Mouse (Mus musculus): Measurements from ENCODE around the gene Arhgef28. TPM values are rescaled to one million over a fixed set of nuclear protein-coding genes. Genes with fewer than 3 reads are reported as not detected.

The Arhgef28 gene
- total and polyA plus RNA-seq, 2 experiments from 2014 or later: 21.9 to 28.4 TPM

DNA sequence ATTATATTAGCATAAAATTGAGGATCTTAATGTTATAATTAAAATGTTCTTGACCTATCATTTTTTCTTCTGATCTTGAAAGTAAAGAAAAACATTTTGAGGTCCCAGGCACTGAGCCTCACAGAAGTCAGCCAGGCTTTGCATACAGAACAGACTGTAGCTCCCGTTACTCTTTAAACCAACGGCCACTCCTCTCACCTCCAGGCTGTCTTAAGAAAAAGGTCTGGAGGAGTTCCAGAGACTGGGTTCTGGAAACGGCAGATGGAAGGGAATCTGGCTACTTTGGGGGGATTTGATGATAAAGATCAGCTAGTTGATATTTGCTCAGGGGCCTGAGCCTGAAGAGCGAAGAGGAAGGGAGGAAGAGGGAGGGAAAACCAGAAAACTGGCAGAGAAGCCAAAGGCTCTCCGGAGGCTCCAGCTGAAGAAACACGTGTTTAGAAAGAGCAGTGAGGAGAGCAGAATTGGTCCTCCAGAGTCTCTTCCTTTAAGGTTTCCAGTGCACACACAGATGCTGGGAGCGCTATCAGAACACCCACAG is 251.2 kb downstream of the Arhgef28 start:
- DNase-seq (ENCODE audit: low spot score) (no peak), ATAC-seq (no peak)
- Histone ChIP-seq H3K27me3 (ENCODE audit: insufficient read depth, low read length) (no peaks in the 10 kb centered on the region), H3K4me2 (ENCODE audit: low read depth, low read length) (0 out of 2 replicates have a peak overlapping the region, but pooled peaks have one; percentile 8), H3K4me3 (ENCODE audit: low read length) (no peak overlapping the region), H3K9ac (replicated peaks; ENCODE audit: low read length) (no peak overlapping the region), H3K36me3 (ENCODE audit: insufficient read depth, low read length) (no peaks in the 10 kb centered on the region), H3K4me1 (ENCODE audit: insufficient read depth, low read length) (peaks cover 12% of the 10 kb centered on the region), H3K9me3 (ENCODE audit: low read length) (no peaks in the 10 kb centered on the region), H3K27ac (no peak overlapping the region)
- 29% methylated on average over 7 of the region's 7 CpGs for WGBS
- TF ChIP-seq CTCF (IDR thresholded peaks at IDR 0.05; ENCODE audit: low read depth): no peak

DNA sequence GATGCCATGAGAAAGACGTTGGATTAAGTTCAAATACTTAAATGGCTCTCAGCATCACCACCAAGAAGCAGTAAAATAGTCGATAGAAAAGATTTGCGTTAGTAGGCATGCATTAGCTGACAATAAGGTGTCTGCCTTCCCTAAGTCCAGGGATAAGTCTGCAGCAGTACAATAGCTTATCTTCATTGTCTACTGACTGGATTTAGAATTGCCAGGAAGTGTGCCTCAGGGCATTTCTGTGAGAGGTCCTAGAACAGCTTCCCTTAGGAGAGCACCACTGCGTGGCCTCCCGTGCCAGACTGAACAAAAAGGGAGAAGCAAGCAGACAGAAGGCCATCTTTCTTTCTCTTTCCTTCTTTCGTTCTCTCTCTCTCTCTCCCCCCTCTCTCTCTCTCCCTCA is 252.2 kb downstream of the Arhgef28 start:
- H3K36me3 ChIP-seq (ENCODE audit: insufficient read depth, low read length): no peaks in the 10 kb centered on the region
- no peak for TF ChIP-seq CTCF (IDR thresholded peaks at IDR 0.05; ENCODE audit: low read depth)
- H3K27me3 ChIP-seq (ENCODE audit: insufficient read depth, low read length): no peaks in the 10 kb centered on the region
- H3K4me1 ChIP-seq (ENCODE audit: insufficient read depth, low read length): 0 out of 2 replicates have a peak, but pooled peaks cover 8% of the 10 kb centered on the region
- ATAC-seq: no peak
- no peak overlapping the region for H3K27ac ChIP-seq
- DNase-seq (ENCODE audit: low spot score): no peak
- H3K4me3 ChIP-seq (ENCODE audit: low read length): no peak overlapping the region
- WGBS: 50% methylated on average over 6 of the region's 6 CpGs
- H3K4me2 ChIP-seq (ENCODE audit: low read depth, low read length): no peak overlapping the region
- H3K9ac ChIP-seq (replicated peaks; ENCODE audit: low read length): no peak overlapping the region
- no peaks in the 10 kb centered on the region for H3K9me3 ChIP-seq (ENCODE audit: low read length)

DNA sequence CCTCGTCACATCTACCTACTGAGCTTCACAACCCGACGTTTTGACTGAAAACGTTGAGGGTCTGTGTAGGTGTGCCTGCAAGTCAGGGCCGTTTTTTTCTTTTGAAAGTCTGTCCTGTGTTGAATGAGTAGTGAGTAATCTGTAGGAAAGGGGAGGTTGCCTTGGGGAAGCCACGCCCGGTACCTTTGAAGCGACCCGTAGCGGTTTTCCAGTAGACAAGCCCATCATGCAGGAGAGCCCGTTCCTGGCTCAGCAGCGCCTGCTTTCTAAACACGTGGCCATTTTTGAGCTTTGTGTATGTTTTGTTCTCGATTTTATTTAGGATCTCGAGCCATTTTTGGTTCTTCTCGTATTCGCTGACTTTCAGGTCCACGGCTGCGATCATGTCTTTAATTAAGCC is 252.7 kb downstream of the Arhgef28 start:
- H3K4me1 ChIP-seq (ENCODE audit: insufficient read depth, low read length): 0 out of 2 replicates have a peak, but pooled peaks cover 8% of the 10 kb centered on the region
- no peak overlapping the region for H3K9ac ChIP-seq (replicated peaks; ENCODE audit: low read length)
- H3K27me3 ChIP-seq (ENCODE audit: insufficient read depth, low read length): no peaks in the 10 kb centered on the region
- no peak overlapping the region for H3K27ac ChIP-seq
- no peak overlapping the region for H3K4me2 ChIP-seq (ENCODE audit: low read depth, low read length)
- TF ChIP-seq CTCF (IDR thresholded peaks at IDR 0.05; ENCODE audit: low read depth): no peak
- no peak for DNase-seq (ENCODE audit: low spot score)
- 91% methylated on average over 19 of the region's 19 CpGs for WGBS
- H3K4me3 ChIP-seq (ENCODE audit: low read length): no peak overlapping the region
- no peaks in the 10 kb centered on the region for H3K9me3 ChIP-seq (ENCODE audit: low read length)
- H3K36me3 ChIP-seq (ENCODE audit: insufficient read depth, low read length): no peaks in the 10 kb centered on the region
- ATAC-seq: no peak

GRCm38 (mm10) chr13:97948856-97949255 is 257.4 kb downstream of the Arhgef28 start:
- H3K36me3 ChIP-seq (ENCODE audit: insufficient read depth, low read length): peaks cover 4% of the 10 kb centered on the region
- no peak overlapping the region for H3K4me3 ChIP-seq (ENCODE audit: low read length)
- H3K9ac ChIP-seq (replicated peaks; ENCODE audit: low read length): no peak overlapping the region
- no peak for TF ChIP-seq CTCF (IDR thresholded peaks at IDR 0.05; ENCODE audit: low read depth)
- no peak overlapping the region for H3K4me2 ChIP-seq (ENCODE audit: low read depth, low read length)
- DNase-seq (ENCODE audit: low spot score) (no peak), ATAC-seq (no peak)
- WGBS: 79% methylated on average over 6 of the region's 6 CpGs
- no peaks in the 10 kb centered on the region for H3K9me3 ChIP-seq (ENCODE audit: low read length)
- H3K27ac ChIP-seq: no peak overlapping the region
- H3K27me3 ChIP-seq (ENCODE audit: insufficient read depth, low read length): no peaks in the 10 kb centered on the region
- no peaks in the 10 kb centered on the region for H3K4me1 ChIP-seq (ENCODE audit: insufficient read depth, low read length)

GRCm38 (mm10) chr13:97947598-97947997 is 258.6 kb downstream of the Arhgef28 start:
- H3K4me3 ChIP-seq (ENCODE audit: low read length): no peak overlapping the region
- no peak overlapping the region for H3K4me2 ChIP-seq (ENCODE audit: low read depth, low read length)
- no peaks in the 10 kb centered on the region for H3K4me1 ChIP-seq (ENCODE audit: insufficient read depth, low read length)
- H3K36me3 ChIP-seq (ENCODE audit: insufficient read depth, low read length): peaks cover 4% of the 10 kb centered on the region
- H3K9ac ChIP-seq (replicated peaks; ENCODE audit: low read length): no peak overlapping the region
- 74% methylated on average over 3 of the region's 3 CpGs for WGBS
- H3K27me3 ChIP-seq (ENCODE audit: insufficient read depth, low read length): no peaks in the 10 kb centered on the region
- no peak for ATAC-seq
- no peak overlapping the region for H3K27ac ChIP-seq
- 0 out of 2 replicates have a peak, but pooled peaks have one; percentile 6 for TF ChIP-seq CTCF (IDR thresholded peaks at IDR 0.05; ENCODE audit: low read depth)
- no peaks in the 10 kb centered on the region for H3K9me3 ChIP-seq (ENCODE audit: low read length)
- no peak for DNase-seq (ENCODE audit: low spot score)

- TF ChIP-seq CTCF (IDR thresholded peaks at IDR 0.05; ENCODE audit: low read depth): no peak
- no peak for ATAC-seq
Observed at GRCm38 (mm10) chr13:97946422-97946821, 259.8 kb downstream of the Arhgef28 start.

GRCm38 (mm10) chr13:97941909-97942680 is 264.1 kb downstream of the Arhgef28 start:
- Histone ChIP-seq H3K4me3 (ENCODE audit: low read length) (no peak overlapping the region), H3K27ac (no peak overlapping the region), H3K9ac (replicated peaks; ENCODE audit: low read length) (no peak overlapping the region), H3K4me1 (ENCODE audit: insufficient read depth, low read length) (no peaks in the 10 kb centered on the region), H3K4me2 (ENCODE audit: low read depth, low read length) (no peak overlapping the region), H3K9me3 (ENCODE audit: low read length) (no peaks in the 10 kb centered on the region), H3K27me3 (ENCODE audit: insufficient read depth, low read length) (no peaks in the 10 kb centered on the region), H3K36me3 (ENCODE audit: insufficient read depth, low read length) (peaks cover 9% of the 10 kb centered on the region)
- DNase-seq (ENCODE audit: low spot score): no peak
- no peak for TF ChIP-seq CTCF (IDR thresholded peaks at IDR 0.05; ENCODE audit: low read depth)
- 89% methylated on average over 13 of the region's 13 CpGs for WGBS
- no peak for ATAC-seq

More at GRCm38 (mm10) chr13:97946422-97946821, 259.8 kb downstream of the Arhgef28 start:
- Histone ChIP-seq H3K27ac (no peak overlapping the region), H3K4me2 (ENCODE audit: low read depth, low read length) (no peak overlapping the region), H3K9me3 (ENCODE audit: low read length) (no peaks in the 10 kb centered on the region), H3K9ac (replicated peaks; ENCODE audit: low read length) (no peak overlapping the region), H3K4me1 (ENCODE audit: insufficient read depth, low read length) (no peaks in the 10 kb centered on the region), H3K27me3 (ENCODE audit: insufficient read depth, low read length) (no peaks in the 10 kb centered on the region), H3K36me3 (ENCODE audit: insufficient read depth, low read length) (peaks cover 9% of the 10 kb centered on the region), H3K4me3 (ENCODE audit: low read length) (no peak overlapping the region)
- DNase-seq (ENCODE audit: low spot score): no peak
- WGBS: 90% methylated on average over 7 of the region's 7 CpGs

All from hindbrain, postnatal 0 days (tissue).